Mouse (Mus musculus) liver, embryonic 11.5 days (tissue): ENCODE measurements around the gene Cfap65. TPM values are rescaled to one million over a fixed set of nuclear protein-coding genes. Genes with fewer than 3 reads are reported as not detected.

ENCODE experiments used
- ATAC-seq: fragments of 200-750 bp; cut with Nextera tagmentation; replicated peaks from 2 replicates; pipeline ENCODE4 v1.8.0; 2017; ENCODE audit warnings: moderate number of reproducible peaks, mild to moderate bottlenecking, moderate TSS enrichment, moderate library complexity; ENCODE audit not compliant: low FRiP score
- DNase-seq: peaks from one replicate; pipeline ENCODE4 v3.0.0-alpha.2; 2017; ENCODE audit warnings: low spot score
- H3K27ac ChIP-seq: fragments of 300-500 bp; sonication (generic); 2 replicates; pipeline ENCODE4 v1.5.1; 2014; ENCODE audit warnings: mild to moderate bottlenecking, low read depth, low read length, control low read depth
- H3K27me3 ChIP-seq: fragments of 300-500 bp; sonication (generic); replicated peaks from 2 replicates; pipeline ENCODE4 v1.6.1; 2014; ENCODE audit warnings: low read length, mixed read lengths; ENCODE audit not compliant: control insufficient read depth, insufficient read depth
- H3K36me3 ChIP-seq: fragments of 300-500 bp; sonication (generic); 2 replicates; pipeline ENCODE4 v1.6.1; 2014; ENCODE audit warnings: mild to moderate bottlenecking, low read length, moderate library complexity, mixed read lengths; ENCODE audit not compliant: control insufficient read depth, insufficient read depth
- H3K4me1 ChIP-seq: fragments of 300-500 bp; sonication (generic); replicated peaks from 2 replicates; pipeline ENCODE4 v1.6.1; 2014; ENCODE audit warnings: low read length, mixed read lengths; ENCODE audit not compliant: control insufficient read depth, insufficient read depth
- H3K4me2 ChIP-seq: fragments of 300-500 bp; sonication (generic); 2 replicates; pipeline ENCODE4 v1.6.1; 2014; ENCODE audit warnings: mild to moderate bottlenecking, control low read depth, moderate library complexity
- H3K4me3 ChIP-seq: fragments of 300-500 bp; sonication (generic); 2 replicates; pipeline ENCODE4 v1.5.1; 2014; ENCODE audit warnings: low read depth, low read length, control low read depth
- H3K9ac ChIP-seq: fragments of 300-500 bp; sonication (generic); 2 replicates; pipeline ENCODE4 v1.6.1; 2014; ENCODE audit warnings: low read depth, low read length, control low read depth
- H3K9me3 ChIP-seq: fragments of 300-500 bp; sonication (generic); 2 replicates; pipeline ENCODE4 v1.6.1; 2016; ENCODE audit warnings: low read length, inconsistent platforms, mixed read lengths; ENCODE audit not compliant: control insufficient read depth
- WGBS: fragments of 180-500 bp; shearing (Covaris S2); extraction: QIAGEN DNeasy Blood & Tissue Kit; methylation state at CpG from one replicate; pipeline ENCODE4 v1.1.7; 2014; 5-methylcytosine and 5-hydroxymethylcytosine counted together
- polyA plus RNA-seq: library from polyadenylated mRNA; unstranded; fragments of >200 nt; fragmentation: Nextera tagmentation; extraction: Ambion mirVana; gene quantifications from 2 replicates; pipeline ENCODE4 v1.2.1, GENCODE M21; 2014

Gene Cfap65
- polyA plus RNA-seq, 1 experiment from 2014 or later = not detected

DNA sequence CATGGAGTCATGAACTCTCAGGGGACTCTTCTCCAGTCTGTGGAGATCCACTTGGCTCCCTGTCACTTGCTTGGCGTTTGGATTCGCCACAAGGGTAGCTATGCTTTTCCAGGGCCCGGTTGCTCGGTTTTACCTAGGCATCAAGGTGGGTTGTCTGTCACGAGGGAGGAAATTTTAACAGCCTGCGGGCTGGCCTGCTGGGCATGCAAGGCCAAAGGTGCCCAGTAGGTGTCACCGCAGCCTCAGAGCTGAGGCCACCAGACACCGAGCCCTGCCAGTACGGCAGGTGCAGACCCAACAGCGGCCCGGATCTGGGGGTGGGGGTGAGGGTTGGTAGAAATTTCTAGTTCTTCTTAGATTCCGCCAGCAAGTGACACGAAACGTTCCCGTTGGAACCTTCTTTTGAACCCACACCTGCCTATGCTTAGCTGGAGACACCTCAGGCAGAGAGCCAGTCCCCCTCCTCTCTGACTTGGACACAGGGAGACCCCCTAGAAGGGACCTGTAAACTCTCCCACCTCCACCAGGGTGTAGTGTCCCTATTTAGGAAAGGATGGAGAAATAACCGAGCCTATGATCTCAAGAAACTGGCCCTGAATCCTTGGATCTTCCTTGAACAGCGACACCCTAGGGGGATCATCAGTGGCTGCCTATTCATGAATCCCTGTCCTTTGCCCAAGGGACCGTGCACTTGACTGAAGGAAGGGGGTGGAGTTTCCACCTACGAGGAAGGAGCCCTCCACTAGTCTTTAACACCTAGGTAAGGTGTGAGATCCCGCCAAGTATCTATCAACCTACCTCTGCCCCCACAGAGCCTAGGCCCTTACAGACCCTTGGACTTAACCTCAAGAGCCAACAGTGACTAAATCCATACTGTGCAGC lies 13.6 kb upstream of the Cfap65 start:
- H3K27ac ChIP-seq = no peak overlapping the region
- H3K27me3 ChIP-seq = peaks cover 84% of the 10 kb centered on the region
- ATAC-seq (no peak; the same call in 1 of the 2 replicates), DNase-seq (peak; percentile 64)
- 5% methylated on average over 20 of the region's 20 CpGs for WGBS
- peak overlapping the region; percentile 61 for H3K4me2 ChIP-seq
- no peak overlapping the region for H3K9ac ChIP-seq
- peak overlapping the region; percentile 47 for H3K4me3 ChIP-seq
- H3K36me3 ChIP-seq = no peaks in the 10 kb centered on the region
- peaks cover 2% of the 10 kb centered on the region; the same call in 1 of the 2 replicates for H3K4me1 ChIP-seq
- H3K9me3 ChIP-seq = no peaks in the 10 kb centered on the region

DNA sequence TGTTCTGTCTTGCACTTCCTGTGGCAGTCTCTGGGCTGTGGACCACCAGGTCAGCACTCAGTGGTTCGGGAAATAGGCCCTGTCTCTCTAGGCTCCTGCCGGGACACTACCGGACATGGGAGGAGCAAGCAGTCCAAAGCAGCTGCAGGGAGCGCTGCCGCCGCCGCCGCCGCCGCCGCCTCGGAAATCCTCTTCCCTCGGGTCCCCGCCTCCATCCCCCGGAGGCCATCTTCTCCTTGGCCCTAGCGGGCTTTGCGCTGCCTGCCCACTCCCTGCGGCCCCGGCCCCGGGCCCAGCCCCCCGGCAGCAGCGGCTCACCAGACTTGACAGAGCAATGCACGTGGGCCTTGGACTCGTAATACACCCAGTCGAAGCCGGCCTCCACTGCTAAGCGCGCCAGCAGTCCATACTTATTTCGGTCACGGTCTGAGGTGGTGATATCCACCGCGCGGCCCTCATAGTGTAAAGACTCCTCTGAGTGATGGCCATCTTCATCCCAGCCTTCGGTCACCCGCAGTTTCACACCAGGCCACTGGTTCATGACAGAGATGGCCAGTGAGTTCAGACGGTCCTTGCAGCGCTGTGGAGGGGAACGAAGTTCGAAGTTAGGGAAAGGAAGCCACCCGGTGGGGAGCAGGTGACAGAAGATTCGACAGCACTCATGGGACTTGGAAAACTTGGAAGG lies 12.7 kb upstream of the Cfap65 start:
- Histone ChIP-seq H3K27me3 (peaks cover 75% of the 10 kb centered on the region), H3K4me3 (peak overlapping the region; percentile 24; the same call in 1 of the 2 replicates), H3K9me3 (no peaks in the 10 kb centered on the region), H3K36me3 (no peaks in the 10 kb centered on the region), H3K27ac (no peak overlapping the region), H3K4me2 (peak overlapping the region; percentile 61), H3K9ac (no peak overlapping the region), H3K4me1 (peaks cover 2% of the 10 kb centered on the region; the same call in 1 of the 2 replicates)
- no peak for DNase-seq
- no peak for ATAC-seq
- WGBS = 4% methylated on average over 41 of the region's 41 CpGs

DNA sequence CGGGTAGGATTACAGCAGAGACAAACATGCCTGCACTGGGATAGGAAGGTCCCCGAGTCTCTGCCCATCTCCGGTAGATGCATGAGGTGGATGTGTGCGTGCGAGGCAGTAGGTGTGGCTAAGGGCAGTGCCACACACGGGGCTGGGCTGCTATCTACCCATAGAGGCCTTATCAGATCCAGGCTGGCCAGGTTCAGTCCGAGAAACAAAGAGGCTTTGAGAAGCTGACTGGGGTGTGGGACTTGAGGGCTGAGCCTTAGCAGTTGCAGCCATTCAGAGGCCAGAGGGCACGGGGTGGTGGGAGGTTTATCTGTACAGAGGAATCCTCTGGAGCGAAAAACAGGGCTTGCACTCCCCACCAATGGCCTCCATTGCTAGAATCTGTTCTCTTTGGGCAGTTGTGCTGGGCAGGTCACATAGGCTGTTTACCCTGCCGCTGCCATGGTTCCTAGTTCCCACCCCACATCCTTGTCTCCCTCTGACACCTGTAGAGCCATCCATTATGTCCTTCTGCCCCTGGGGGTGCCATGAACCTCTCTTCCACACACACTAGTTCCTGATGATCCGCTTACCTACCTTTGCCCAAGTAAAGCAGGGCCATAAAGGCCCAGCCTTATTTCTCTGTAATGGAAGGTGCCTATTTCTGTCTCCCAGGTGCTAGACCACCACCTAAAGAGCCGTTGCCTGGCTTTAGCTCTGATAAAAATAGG lies 6.4 kb upstream of the Cfap65 start:
- H3K4me3 ChIP-seq = no peak overlapping the region
- DNase-seq (no peak), ATAC-seq (no peak)
- no peak overlapping the region for H3K27ac ChIP-seq
- H3K9ac ChIP-seq = no peak overlapping the region
- no peaks in the 10 kb centered on the region for H3K9me3 ChIP-seq
- no peaks in the 10 kb centered on the region for H3K4me1 ChIP-seq
- H3K4me2 ChIP-seq = no peak overlapping the region
- H3K27me3 ChIP-seq = peaks cover 20% of the 10 kb centered on the region
- no peaks in the 10 kb centered on the region for H3K36me3 ChIP-seq
- 50% methylated on average over 12 of the region's 12 CpGs for WGBS

DNA sequence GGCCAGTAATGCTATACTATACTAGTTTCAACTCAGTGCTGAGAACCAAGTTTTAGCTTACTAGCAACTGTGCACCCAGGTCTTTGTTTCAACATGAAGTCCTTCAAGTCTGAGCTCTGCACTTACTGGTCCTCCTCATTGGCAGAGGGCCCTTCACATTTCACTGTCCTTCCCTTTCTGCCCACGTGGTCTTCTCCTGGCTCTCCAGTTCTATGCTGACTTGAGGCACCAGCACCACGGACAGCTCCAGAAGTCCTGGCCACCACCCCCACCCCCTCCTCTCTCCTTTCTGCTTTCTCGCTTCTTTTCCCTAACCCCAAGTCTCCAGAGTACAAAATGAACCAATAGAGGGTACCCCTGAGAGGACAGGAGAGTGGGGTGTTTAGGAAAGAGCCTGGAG lies 4.4 kb upstream of the Cfap65 start:
- no peak overlapping the region for H3K9ac ChIP-seq
- H3K4me2 ChIP-seq = no peak overlapping the region
- ATAC-seq (no peak), DNase-seq (no peak)
- no peak overlapping the region for H3K27ac ChIP-seq
- no peaks in the 10 kb centered on the region for H3K9me3 ChIP-seq
- peaks cover 20% of the 10 kb centered on the region for H3K27me3 ChIP-seq
- no peak overlapping the region for H3K4me3 ChIP-seq
- 10% methylated on average over 3 of the region's 3 CpGs for WGBS
- H3K4me1 ChIP-seq = no peaks in the 10 kb centered on the region
- no peaks in the 10 kb centered on the region for H3K36me3 ChIP-seq

DNA sequence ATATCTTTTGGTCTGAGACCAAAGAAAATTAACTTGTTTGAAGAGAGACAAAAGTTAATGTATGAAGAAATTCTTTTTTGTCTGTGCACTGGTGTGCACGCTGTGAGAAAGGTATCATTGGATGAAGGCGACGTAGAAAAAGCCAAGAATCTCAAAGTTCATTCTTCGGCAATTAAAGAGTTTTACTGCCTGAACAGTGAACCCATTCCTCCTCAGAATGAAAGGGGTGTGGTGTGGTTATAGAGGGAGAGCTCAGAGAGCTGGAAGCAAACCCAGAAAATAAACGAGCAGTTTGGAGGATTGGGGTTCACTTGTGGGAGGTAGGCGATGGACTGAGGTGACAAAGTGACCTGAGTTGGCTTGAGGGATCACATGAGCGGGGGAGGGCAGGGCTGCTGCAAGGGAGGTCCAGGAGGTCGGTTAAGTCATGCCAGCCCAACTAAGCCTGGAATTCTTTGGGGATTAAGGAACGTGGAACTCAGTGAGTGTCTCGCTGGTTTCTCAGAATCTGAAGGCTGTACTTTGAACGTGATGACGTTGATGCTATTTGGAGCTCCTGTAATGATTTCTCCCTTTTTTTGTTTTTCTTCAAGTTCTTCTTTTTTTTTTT lies 927 bp upstream of the Cfap65 start:
- H3K4me1 ChIP-seq = no peaks in the 10 kb centered on the region
- WGBS = 41% methylated on average over 12 of the region's 12 CpGs
- no peaks in the 10 kb centered on the region for H3K9me3 ChIP-seq
- H3K27ac ChIP-seq = no peak overlapping the region
- DNase-seq (no peak), ATAC-seq (no peak)
- no peak overlapping the region for H3K4me2 ChIP-seq
- H3K36me3 ChIP-seq = no peaks in the 10 kb centered on the region
- H3K27me3 ChIP-seq = peaks cover 22% of the 10 kb centered on the region
- H3K9ac ChIP-seq = no peak overlapping the region
- no peak overlapping the region for H3K4me3 ChIP-seq

DNA sequence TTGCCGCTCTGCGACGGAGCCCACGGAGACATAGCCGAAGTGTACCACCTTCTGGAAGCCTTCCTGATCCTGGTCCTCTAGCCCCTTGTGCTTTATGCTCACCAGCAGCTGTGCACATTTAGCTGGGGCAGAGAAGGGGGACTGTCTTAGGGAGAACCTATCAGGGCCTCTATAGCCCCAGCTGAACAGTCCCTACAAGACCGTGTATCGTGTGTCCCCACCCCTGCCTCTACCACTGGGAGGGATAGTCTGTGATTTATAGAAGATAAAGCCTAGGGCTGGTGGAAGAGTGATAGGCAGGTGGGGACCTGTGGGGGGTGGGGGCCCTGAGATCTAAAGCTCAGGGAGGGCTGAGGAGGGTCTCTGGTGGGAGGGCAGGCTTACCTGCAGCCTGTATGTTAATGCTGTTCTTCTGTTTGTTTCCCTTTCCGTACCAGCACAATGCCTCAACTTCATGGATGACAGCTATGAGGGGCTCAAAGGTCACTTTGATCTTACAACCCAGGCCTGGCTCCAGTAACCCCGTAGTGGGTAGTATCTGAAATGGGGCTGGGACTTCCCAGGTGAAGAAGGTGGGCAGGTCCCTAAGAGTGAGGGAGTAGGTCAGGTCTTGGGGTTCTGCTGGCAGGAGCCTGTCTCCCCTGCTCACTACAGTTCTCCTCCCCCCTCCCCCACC lies 7.6 kb downstream of the Cfap65 start:
- Histone ChIP-seq H3K9ac (no peak overlapping the region), H3K27ac (no peak overlapping the region), H3K4me3 (no peak overlapping the region), H3K27me3 (peaks cover 24% of the 10 kb centered on the region; the same call in 1 of the 2 replicates), H3K9me3 (no peaks in the 10 kb centered on the region), H3K36me3 (no peaks in the 10 kb centered on the region), H3K4me2 (no peak overlapping the region), H3K4me1 (no peaks in the 10 kb centered on the region)
- 73% methylated on average over 9 of the region's 9 CpGs for WGBS
- no peak for ATAC-seq
- DNase-seq = no peak

DNA sequence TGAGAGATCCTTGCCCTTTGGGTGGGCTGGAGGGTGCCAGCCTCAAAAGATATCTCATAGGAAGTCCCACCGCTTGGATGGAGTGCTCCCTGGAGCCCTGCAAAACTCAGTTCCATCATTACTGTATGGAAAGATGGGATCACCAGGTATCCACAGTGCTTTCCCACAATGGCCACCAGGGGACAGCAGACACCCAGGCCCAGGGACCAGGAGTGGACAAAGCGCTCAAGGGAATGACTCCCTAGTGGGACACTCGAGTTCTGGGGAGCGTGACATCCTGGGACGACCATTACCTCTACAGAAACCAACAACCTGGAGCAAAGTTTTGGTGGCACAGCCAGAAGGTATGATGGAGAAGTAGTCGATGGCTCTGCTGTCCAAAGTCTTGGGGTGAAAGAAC lies 8.7 kb downstream of the Cfap65 start:
- Histone ChIP-seq H3K9me3 (no peaks in the 10 kb centered on the region), H3K27ac (no peak overlapping the region), H3K4me3 (no peak overlapping the region), H3K4me1 (no peaks in the 10 kb centered on the region), H3K27me3 (peaks cover 24% of the 10 kb centered on the region; the same call in 1 of the 2 replicates), H3K36me3 (no peaks in the 10 kb centered on the region), H3K9ac (no peak overlapping the region), H3K4me2 (no peak overlapping the region)
- DNase-seq (no peak), ATAC-seq (no peak)
- WGBS = 38% methylated on average over 6 of the region's 6 CpGs

DNA sequence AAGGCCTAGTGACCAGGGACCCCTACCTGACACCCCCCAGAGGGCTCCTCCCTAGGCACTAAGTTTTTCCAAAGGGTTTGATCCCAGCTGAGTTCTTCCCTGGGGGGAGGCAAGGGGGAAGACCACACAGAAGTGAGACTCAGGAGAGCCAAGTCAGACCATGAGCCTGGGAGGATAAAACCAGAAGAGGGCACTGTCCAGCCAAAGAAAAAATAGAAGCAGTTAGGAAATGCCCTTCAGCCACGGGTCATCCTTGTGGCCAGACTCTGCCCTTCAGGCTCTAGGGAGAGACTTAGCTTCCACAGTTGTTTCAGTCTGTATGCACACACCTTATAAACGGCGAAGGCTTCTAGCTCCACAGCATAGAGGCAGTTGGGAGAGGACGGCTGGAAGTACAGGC lies 10.9 kb downstream of the Cfap65 start:
- Histone ChIP-seq H3K4me3 (no peak overlapping the region), H3K9me3 (no peaks in the 10 kb centered on the region), H3K4me1 (no peaks in the 10 kb centered on the region), H3K9ac (no peak overlapping the region), H3K36me3 (no peaks in the 10 kb centered on the region), H3K27me3 (peaks cover 21% of the 10 kb centered on the region; the same call in 1 of the 2 replicates), H3K27ac (no peak overlapping the region), H3K4me2 (no peak overlapping the region)
- 56% methylated on average over 4 of the region's 4 CpGs for WGBS
- no peak for ATAC-seq
- no peak for DNase-seq
